Mouse (Mus musculus): ENCODE measurements around the gene Rbfox2.
"Not testable (repeated sequence)": the region's sequence is repeated elsewhere in the genome, so short reads cannot be mapped to it uniquely, and the experiment has no call there.

The Rbfox2 gene

DNA sequence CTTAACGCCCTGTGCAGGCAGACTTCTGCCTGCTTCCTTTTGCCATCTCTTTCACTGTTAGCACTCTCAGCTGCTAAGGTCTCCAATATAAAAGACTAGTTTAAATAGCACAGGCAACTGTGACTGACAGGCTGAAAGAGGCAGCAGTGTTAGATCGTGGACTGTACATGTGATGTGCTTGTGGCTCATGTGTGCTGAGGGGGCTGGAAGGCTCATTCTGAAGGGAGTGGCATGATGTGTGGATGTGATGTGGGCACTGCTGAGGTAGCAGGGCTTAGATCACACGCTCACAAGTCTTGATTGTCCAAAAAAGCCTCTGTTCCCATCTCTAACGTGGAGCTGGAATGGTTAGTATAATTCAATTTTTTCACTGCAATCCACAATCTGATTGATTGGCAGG lies 215.4 kb downstream of the Rbfox2 start:
- DNase-seq, result no peak

DNA sequence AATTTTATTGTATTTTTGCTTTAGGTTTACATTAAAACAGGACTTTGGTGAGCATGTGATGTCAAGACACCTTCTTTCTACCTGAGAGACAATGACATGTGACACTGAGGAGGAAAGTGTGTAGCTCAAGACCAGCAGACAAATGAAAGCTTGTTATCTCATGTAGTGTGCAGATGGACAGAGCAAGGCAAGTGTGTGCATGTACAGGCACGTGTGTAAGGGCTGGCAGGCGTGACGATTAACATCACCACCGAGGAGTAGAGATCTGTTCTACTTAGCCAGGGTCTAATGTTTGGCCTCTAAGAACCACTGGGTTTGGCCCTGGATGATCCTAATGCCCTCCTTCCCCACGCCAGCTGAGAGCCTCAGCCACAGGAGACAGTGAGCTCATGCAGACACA lies 216.3 kb downstream of the Rbfox2 start:
- DNase-seq, result no peak

DNA sequence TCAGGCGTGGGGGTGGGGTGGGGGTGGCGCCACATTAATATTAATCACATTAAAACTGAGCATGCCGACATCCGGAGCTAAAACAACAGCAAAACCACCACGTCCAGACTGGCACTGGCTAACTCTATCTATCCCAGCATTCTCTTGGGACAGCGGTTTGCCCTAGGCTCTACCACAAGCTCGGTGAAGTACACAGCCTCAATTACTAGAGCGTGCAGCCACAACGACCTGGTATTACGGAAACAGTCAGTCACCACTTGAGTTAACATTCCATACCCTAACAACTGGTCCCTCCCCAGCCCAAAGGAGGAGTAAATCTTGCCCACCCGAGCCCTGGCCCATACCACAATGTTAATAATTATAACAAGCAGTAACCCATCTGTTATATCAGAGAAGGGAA lies 217.6 kb downstream of the Rbfox2 start:
- no peak for DNase-seq

DNA sequence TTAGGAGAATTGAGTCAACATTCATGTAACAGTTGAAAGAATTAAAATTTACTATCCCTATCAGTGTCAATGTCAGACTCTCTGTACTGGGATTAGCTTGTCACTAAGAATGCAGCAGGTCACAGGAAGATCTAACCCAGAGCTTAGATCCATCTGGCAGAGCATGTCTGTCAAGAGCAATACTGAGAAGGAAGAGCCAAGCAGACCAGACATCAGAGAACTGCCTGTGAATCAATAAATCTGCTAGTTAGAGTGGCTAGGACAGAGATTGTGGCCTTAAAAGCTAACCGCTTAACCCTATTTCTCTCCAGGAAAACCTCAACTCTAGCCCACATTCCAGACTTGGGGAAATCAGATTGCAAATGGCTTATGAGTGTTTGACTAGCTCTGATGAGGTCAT lies 220.3 kb downstream of the Rbfox2 start:
- DNase-seq, result no peak

DNA sequence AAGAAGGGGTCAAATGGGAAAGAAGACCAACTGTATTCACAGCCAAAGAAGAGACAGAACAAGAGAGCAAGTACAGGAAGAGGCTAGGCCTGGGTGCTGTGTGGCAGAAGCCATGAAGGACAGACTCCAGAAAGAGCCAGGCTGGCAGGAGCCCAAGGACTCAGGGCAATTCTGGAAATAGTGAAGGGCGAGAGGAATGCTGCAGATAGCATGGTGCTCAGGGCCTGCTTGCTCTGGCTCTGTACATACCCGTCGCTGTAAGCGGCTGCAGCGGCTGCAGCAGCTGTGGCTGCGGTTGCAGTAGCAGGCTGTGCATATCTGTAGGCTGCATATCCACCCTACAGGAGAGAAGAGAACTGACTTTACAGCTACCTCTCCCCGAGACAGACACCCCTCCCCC lies 221.0 kb downstream of the Rbfox2 start:
- peak in 1 of 2 experiments; percentile 36 for DNase-seq

DNA sequence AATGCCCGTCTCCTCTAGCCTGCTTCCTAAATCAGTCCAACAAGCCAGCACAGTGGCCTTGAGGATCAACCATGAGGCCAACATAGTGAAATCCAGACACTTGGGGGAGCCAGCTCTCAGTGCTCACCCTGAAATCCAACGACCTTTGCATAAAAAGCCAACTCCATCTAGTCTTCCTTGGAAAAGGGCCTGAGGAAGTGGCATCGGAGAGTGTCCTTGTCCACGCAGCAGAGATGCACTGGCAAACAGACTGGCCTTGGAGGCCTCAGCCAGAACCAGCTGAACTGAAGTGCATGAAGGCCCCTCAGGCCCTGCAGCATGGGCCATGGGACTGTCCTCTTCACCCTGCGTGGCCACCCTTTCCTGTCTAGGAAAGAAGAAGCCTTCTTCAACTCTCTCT lies 225.3 kb downstream of the Rbfox2 start:
- peak in 1 of 2 experiments; percentile 30 for DNase-seq

DNA sequence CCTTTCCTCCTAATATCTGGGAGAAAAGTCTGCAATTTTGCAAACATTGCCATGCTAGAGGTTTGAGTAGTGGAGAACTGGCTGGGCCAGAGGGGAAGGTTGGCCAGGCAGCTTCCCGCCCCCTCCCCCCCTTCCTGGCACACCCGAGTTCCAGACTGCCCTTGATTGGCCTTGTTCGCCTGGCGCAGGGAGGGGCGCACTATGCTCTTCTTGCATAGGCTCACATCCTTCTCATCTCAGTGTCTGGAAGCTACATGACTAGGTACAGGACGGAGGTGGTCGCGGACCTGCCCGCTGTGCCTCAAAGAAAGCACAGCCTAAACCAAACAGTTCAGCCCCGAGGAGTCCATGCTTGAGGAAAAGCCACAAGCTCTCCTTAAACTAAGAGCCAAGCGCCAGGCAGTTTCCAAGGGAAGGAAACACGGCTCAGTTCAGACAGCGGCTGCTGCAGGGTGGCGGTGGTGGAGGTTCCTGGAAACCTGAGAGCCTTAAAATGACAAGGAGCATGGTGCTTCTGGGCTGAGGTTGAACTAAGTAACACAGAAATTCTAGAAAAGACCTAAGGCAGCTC lies 226.0 kb downstream of the Rbfox2 start:
- peak; percentile 63 to 70 for DNase-seq

DNA sequence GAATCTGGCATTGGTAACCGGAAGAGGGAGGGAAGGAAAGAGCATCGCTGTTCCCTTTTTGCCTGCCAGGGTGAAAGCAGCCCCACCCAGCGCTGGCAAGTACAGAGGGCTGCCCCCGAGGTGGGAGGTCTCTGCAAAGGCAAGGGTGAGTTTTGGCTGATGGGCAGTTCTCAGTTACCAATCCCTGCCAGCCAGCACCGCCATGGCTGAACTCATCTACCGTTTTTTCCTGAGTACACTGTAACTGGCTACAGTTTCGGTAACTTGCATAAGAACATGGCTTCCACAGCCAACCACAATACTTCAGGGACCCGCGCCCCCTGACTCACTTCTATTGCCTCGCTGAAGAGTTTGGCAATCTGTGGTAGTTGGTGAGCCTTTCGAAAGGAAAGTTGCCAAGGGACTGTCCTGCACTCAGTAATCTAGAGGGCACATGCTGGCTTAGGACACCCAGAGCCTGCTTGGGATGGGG lies 226.9 kb downstream of the Rbfox2 start:
- peak; percentile 59 to 70 for DNase-seq

DNA sequence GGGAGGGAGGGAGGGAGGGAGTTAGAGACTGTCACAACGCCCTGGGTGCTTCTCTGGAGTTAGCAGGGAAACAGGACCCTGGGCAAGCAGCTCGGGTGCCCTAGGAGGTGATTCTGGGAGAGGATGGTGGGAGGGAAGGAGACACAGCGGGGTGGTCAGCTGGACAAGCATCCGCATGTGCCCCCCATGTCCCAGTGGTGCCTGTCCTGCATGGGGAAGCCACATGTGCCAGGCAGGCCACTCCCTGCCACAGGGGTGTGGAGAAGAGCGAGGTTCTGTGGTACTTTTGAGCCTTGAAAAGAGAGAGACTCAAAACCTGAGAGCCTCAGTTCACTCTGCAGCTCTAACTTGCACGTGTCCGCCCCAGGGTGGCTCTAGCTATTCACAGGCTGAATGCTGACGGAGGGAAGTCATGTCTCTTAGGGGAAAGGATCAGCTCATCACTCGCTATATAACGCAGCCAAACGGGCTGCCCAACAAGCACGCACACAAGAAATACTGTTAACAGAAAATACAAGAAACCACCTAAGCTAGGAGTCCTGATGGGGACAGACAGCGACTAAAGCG lies 227.5 kb downstream of the Rbfox2 start:
- no peak for DNase-seq

DNA sequence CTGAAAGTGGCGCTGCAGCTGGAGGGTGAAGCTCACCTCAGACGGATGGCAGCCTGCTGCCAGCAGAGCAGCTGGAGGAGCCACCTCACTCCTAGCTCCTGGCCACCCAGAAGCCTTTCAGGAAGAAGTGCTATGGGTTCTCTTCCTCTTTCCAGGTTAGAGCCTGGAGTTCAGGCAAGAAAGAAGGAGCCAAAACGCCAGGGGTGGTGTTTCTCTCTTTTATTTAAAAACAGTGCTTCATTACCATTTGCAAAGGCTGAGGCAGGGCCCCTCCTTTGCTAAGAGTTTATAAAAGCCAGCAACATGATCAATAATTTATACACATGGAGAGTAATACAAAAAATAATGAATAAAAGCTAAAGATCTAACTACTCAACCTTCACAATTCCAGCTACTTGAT lies 228.0 kb downstream of the Rbfox2 start:
- no peak for DNase-seq

DNA sequence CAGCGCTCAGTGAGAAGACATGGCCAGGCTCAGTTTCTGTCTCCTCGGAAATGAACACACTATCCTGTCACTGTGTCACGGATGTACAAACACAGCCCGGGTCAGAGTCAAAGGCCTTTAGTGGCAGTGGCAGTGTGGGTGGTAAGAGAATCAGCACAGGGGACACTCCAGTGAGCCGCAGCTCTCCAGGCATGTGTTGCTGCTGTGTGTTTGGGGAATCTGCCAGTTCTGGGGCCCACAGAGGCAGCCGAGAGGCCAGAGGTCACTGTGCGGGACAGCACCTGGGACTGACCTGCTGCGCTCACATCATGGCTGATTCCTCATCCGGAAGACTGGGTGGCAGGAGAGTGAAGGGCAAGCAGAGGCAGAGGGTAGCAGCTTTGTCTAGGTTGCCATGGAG lies 228.9 kb downstream of the Rbfox2 start:
- no peak for DNase-seq

DNA sequence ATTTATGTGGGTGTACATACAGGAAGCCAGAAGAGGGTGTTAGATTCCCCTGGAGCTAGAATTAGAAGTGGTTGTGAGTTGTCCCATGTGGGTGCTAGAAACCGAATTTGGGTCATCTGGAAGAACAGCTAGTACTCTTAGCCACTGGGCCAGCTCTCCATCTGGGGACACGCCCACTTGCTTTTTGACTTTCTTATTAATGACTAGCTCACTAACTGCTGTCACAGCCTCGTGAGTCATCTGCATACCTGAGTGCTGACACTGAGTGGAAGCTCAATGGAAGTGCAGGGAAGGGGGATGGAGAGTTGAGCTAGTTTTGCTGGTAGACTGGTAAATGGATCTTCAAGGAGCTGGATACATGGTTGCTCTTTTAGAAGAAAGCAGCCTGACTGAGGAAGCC lies 230.3 kb downstream of the Rbfox2 start:
- no peak for DNase-seq

DNA sequence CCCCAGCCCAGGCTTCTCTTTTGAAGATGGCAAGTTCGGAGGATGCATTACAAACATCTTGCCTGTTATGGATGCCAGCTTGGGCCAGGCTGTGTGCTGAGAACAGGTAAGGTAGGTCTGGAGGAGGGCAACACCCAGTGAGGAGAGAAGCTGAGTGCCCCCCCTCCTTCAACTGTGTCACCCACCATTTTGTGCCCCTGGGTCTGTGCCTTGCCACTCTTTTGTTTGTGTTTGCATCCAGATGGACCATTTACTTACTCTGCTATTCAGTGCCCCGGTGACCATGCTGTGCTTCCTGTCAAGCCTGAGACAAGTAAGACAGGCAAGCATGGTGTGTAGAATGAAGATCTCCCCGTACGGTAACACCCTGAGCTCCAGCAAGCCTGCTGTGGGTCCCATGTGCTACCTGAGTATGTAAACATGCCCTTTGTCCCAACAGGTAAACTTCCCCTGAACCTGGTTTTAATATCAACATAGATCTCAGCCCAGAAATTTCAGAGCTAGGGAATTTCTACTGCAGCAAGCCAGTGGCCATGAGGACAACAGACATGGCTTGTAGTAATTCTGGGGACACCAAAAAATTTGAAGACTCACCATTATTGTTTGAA lies 234.1 kb downstream of the Rbfox2 start:
- no peak for DNase-seq

DNA sequence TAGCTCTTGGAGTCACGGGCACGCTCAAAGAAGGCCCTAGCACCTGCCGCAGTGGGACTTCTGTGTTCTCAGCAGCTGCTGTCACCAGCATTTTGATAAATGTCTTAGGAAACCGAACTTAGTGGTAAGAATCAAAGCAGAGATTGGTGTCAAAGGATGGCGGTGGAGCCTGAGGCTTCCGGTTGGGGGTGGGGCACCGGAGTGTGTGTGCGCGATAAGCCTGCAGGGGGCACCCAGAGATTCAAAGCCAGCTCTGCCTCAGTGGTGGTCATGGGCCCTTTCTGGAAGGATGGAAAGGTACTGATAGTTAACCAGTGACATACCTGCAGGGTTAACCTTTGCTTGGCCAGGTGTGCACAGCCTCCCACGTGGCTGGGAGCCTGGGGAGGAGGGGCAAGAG lies 235.3 kb downstream of the Rbfox2 start:
- peak; percentile 33 to 56 for DNase-seq

DNA sequence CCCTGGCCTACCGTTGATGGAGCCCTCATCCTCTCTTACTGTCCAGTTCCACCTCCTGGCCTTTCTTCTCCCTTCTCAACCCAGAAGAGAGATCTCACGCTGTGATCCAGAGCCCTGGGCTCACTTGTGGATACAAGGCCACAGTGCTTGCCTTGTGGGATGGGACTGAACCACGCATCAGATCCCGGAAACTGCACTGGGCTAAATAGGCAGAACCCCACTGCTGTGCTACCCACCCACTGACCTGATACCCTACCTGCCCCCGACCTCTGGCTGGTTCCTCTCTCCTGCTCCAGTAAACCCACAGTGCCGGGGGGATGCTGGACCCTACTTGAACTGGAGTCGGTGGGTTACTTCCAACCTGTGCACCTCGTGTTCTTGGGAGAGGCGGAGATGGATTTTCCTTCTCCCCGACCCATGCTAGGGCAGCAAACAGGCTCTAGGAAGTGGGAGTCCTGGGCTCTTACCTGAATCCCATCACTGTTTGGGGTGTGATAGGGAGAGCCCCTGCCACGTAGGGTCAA lies 236.0 kb downstream of the Rbfox2 start:
- no peak for DNase-seq

DNA sequence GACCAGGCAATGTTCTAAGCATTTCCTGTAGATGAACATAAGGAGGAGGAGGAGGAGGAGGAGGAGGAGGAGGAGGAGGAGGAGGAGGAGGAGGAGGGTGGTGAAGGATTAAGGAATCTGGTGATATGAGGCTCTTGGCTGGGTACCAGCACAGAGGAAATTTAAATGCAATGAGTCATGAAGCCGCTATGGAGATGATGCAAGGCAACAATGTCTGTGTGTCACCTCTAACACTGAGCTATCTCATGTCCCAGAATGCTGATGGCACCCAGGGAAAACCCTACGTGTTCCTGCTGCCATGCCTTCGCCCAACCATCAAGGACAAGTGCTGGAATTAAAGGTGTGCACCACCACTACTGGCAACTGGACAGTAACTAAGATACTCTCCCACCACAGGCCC lies 237.8 kb downstream of the Rbfox2 start:
- DNase-seq, result no peak

DNA sequence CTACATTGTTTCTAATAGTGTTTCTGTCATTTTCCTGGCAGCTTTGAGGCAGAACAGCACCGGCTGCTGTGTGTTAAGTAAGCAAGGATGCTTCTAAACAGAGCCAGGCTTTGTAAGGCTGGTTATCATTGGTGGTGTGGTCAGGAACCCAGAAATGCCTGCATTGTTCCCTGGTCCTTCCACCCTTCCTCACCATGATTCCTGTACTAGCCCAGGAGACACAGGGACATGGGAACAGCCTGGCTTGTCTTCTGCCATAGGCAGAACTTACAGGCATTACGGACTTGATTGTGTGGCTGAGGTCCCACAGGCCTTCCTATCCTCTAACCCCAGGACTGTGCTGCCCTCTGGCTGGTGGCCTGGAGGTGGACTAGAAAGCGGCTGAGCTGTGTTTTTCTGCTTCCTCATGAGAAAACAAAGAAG lies 238.4 kb downstream of the Rbfox2 start:
- DNase-seq, result peak; percentile 38 to 41

DNA sequence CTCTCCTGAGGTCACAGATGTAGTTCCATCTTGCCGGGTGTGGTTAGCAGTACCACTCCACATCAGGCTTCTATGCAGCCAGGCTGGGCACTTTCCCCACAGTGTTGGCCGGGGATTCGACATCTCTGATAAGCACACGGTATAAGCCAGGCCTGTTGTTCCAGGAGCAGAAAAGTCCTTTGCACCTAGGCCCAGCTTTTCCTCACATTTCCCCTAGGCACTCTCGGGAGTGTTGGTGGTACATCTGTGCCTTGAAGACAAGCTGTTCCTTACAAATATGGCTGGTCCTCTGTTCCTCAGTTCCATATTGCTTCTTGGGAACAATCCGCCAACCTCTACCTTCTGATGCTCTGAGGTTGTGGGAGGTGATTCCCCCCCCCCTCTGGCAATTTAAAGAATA lies 240.6 kb downstream of the Rbfox2 start:
- DNase-seq, result no peak

DNA sequence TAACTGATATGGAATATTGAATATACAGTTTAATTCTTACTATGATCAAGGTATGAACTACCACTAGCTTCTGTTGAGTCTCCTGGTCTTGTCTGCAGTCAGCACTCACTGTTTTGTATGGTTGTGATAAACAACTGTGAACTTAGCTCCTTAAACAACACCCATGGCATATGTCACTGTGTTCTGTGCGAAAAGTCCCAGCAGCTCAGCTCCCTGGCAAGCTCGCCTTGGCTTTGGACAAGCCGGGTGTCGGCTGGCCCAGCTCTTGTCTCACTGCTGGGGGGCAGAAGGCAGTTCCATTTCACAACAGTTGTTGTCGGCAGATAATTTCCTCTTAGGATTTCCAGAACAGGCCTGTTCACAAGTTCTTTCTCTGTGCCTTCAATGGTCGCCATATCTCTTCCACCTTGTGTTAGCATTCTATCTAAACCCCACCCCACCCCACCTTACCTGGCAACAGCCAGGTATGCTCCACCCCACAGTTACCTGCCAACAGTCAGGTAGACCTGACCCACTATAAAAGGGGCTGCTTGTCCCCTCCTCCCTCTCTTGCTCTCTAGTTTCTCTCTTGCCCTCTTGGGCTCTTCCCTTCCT lies 241.4 kb downstream of the Rbfox2 start:
- no peak for DNase-seq

DNA sequence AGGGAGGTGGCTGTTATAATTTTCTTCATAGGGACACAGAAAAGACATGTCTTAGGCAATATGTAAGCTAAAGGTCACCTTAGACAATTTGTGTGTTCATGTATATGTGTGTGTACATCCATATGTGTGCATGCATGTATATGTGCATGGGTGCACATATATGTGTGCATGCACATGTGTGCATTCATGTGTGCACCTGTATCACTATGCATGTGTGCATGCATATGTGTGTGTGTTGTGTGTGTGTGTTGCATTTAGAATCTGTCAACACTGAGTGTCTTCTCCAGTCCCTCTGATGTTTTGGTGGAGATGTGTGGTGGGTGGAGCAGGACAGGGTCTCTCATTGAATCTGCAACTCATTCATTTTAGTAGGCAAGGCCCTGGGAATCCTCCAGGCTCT lies 244.1 kb downstream of the Rbfox2 start:
- DNase-seq, result no peak

DNA sequence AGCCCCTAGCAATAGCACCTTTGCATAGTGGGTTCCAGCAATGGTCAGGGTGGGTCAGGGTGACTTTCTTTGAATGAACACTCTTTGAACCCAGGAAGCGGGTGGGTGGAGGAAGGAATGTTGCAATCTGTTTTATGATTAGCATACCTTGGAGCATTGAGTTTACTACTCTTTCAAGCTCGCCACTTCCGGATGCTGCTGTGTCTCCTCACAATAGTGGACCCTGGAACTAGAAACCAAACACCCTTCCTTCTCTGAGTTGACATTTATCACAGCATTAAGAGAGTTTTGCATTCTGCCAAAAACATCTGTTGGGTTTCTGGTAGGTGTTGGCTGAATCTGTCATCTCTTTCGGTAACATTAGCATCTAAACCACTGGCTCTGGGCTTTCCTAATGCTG lies 247.4 kb downstream of the Rbfox2 start:
- not testable (repeated sequence) for DNase-seq

DNA sequence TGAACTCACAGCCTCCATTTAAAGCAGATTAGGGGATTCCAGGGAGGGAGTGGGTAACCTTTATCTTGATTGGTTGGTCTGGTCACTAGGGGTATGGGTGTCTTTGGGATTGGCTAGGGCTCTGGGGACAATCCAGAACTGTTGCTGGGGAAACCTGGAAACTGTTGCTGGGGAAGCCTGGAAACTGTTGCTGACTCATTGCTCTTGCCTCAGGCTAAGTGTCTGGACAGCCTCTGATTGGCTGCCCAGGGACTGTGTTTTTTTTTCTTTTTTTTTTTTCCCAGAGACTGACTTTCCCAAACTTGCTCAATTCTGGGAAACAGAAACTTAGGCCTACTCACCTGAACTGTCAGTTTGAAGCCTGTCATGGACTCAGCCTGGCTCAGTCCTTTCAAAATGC lies 248.2 kb downstream of the Rbfox2 start:
- no peak for DNase-seq

DNA sequence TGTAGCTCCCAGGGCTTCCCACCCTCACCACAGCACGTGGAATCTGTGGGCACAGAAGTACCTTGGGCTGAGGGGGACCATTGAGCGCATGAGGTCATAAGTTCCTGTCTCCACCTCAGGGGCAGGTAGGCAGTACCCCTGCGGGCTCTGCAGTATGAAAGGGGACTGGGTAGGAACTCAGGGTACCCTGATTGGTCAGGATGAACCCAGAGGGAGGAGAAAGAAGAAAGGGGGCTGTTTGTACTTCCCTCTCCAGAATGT lies 250.1 kb downstream of the Rbfox2 start:
- no peak for DNase-seq
